Mouse (Mus musculus): ENCODE measurements around the gene Mlec.

DNA sequence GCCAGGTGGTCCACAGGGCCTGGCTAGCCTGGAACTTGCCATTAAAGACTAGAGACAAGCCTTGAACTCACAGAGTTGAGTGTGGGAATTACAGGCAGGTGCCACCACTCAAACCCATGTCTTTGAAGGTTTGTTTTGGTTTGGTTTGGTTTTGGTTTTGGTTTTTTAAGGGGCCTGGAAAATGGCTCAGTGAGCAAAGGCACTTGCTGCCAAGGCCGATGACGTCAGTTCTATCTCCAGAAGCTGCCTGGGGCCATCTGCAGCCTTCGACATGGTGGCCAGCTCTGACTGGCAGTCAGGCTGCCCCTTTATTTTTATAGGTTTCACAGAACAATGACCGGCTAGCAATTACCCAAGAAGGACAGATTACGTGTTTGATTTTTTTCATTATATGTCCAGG lies 37.0 kb downstream of the Mlec start:
- TF ChIP-seq POLR2A (IDR thresholded peaks at IDR 0.05; ENCODE audit: low read depth, low read length) (no peak), CTCF (IDR thresholded peaks at IDR 0.05; ENCODE audit: extremely low read depth, insufficient read depth, insufficient read length, insufficient replicate concordance) (no peak)
